Mouse (Mus musculus): ENCODE results near the gene Ptprb.

Ptprb gene

DNA sequence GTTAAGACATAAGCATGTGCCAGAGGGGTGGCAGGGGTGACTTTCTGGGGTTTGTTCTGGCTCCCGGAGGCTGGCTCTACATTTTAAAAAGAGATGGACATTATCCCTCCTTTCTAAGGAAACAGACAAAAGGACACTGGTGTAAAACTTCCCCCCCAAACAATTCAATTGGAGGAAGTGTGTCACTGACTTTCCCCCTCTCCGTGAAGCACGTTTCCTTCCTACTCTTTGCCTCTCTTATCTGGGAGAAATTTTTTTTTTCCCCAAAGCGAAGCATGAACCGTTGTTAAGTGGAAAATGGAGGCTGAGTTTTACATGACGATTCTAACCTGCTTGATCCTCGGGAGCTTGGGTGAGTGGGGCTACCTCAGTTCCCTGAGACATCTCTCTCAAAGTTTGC lies at the start of gene Ptprb:
Gene Ptprb (plus strand): TSS at position 244 of the 400 bp plus-strand sequence.
- DNase-seq (ENCODE audit: low spot score in 2 of 2), result peak in 1 of 2 experiments; percentile 36

DNA sequence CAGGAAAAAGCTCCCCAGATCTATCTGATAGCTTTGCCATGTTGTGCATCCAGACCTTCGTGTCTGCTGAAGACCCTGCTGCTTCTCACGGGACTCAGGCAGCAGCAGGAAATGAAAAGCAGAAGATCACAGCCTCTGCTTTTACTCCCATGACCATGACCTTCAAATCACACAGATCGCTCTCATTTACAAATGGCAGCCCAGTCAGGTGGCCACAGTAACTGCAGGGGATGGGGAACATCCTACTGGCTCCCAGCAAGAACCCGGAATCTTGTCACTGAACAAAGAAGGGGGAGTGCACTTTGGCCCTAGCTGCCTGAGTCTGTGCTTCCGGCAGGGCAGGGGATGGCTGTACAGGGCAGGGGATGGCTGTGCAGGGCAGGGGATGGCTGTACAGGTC lies 40.0 kb upstream of the Ptprb start:
- no peak for DNase-seq (ENCODE audit: low spot score in 2 of 2)

DNA sequence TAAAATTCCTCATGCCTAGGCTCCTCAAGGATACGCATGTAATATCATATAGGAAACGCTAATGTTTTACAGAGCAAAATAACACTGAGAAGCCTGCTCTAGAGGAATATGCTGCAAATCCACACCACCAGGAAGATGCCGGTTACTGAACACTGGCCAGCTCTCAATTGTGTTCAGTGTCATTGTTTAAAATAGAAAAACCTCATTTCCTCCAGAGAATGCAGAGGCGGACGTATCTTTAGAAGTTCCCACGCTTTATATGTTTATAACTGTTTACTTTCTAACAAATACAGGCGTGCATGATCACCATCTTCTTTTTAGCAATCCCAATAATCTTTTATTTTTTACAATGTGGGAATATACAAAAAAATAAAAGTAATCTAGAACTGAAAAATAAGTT lies 33.1 kb upstream of the Ptprb start:
- DNase-seq (ENCODE audit: low spot score in 2 of 2), result peak in 1 of 2 experiments; percentile 19

DNA sequence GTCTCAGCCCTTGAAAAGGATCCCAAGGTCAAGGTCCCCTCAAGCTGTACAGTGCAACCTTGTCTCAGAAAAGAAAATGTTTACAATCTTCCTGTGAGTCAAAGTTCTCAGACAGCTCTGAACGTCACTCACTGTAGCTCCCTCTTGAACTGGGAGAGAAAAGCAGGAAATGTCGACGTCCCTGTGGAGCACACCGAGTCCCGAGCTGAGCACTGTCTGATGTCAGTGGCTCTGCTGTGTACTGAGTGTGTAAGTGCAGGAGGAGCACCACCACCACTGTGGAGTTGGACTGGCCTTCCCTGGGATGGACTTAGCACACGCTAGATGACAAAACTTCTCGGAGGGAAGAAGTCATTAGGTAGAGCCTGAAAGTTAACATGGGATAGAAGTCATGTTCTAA lies 31.9 kb upstream of the Ptprb start:
- DNase-seq (ENCODE audit: low spot score in 2 of 2), result peak in 1 of 2 experiments; percentile 31

DNA sequence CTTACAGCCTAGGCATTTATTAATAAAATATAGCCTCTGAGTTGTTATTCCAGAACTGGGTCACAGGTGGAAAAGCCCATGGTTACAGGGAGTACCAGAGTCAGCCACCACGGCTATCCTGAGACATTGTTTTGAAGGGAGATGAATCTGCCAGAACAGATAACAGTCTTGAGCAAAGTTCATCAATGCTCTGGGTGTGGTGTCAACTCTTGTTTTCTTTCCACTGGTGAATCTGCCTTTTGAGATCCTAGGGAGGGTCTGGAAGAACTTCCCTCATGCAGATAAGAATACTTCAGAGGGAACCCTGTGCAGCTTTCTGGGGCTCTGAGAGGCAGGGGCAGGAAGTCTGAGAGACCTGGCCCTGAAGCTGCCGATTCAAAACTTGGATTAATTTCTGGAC lies 29.7 kb upstream of the Ptprb start:
- DNase-seq (ENCODE audit: low spot score in 2 of 2), result no peak

DNA sequence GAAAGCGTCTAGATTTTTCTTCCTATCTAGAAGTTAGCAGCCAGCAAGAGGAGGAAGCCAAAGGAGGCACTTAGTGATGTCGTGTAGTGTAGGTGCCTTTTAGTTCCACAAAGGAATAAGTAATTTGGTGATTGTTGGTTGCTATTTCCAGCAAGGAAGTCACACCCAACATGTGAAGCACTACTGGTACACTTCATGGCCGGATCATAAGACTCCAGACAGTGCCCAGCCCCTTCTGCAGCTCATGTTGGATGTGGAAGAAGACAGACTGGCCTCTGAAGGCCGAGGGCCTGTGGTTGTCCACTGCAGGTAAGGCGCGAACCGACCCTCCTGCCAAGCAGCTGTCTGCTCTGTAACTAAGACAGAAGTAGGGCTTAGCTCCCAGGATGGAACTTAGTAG lies 22.7 kb upstream of the Ptprb start:
- peak; percentile 42 to 56 for DNase-seq (ENCODE audit: low spot score in 2 of 2)

DNA sequence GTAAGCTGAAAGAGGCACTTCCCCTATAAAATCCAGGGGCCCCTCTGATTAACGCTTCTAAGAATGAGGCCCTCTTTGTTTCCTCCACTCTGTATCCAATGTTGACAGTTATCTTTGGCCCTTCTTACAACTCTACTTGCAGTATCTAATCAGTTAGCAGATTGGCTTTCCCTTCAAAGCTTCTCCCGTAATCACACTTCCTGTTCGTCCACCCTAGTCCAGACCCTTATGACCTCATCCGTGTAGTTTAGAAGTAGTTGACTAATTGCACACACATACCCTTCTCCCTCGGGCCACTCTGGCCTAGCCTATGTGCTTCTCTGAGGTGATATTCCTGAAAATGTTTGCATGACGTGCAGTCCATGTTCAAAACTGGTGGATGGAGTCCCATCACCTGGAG lies 21.4 kb upstream of the Ptprb start:
- DNase-seq (ENCODE audit: low spot score in 2 of 2), result peak in 1 of 2 experiments; percentile 40

DNA sequence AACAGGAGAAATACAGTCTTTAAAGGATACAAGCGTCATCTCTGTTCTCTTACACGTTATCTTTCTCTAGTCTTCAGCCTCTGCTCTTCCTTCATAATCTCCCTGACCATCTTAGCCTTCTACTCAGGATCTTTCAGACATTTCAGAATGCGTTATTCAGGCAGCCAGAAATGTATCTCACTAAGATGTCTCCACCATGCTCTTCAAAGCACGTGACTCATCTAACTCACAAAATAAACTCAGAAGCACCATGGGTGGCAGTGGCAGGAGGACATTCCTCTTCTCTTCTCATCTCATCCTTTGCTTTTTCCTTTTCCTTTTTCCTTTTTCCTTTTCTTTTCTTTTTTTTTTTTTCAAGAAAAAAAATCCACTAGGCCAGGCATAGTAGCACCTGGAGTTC lies 16.0 kb upstream of the Ptprb start:
- DNase-seq (ENCODE audit: low spot score in 2 of 2), result no peak

DNA sequence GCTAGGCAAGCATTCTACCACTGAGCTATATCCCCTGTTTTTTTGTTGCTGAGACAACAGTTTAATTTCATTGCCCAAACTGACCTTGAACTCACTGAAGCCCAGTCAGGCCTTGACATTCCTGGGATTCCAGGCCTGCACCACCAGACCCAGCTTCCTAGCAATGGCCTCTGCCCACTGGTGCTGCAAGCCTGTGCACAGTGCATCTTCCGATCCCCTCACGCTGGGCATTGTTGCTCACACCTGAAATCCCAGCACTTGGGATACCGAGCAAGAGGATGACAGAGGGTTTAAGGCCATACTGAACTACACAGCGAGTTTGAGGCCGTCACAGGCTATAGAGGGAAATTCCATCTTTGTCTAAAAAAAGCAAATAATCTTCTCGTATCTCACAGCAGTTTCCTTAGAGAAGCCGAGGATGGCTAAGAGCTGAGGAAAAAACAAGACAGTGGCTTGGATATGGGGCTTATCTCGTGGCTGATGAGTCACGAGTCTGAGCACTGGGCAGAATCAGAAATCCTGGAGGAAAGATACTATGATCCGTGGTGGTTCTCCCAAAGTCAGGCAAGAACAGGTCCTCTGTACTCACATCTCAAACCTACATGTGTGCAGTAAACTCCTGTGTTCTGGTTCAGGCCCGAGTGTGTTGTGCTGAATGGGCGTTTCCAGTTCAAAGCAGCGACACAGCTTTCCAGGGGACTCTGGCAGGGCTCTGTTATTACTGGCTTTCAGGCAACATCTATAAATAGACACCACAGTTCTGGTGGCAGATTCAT lies 14.5 kb upstream of the Ptprb start:
- peak; percentile 67 to 77 for DNase-seq (ENCODE audit: low spot score in 2 of 2)

DNA sequence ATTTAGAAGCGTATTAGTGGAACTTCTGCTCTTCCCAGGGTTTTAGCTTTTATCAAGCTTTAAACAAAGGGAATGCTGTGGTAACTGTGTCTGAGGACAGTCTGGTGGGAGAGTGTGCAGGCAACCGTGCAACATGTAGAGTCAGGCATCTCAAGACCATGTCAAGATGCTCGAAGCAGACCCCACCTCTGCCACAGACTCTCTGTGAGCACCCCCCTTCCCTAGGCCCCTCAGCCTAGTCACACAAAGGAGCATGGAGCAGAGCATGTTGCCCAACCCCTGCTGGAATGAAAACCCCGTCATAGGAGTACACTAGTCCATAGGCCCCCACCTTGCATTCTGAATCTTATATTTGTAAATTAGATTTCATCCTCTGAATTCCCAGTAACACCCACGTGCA lies 13.8 kb upstream of the Ptprb start:
- no peak for DNase-seq (ENCODE audit: low spot score in 2 of 2)

DNA sequence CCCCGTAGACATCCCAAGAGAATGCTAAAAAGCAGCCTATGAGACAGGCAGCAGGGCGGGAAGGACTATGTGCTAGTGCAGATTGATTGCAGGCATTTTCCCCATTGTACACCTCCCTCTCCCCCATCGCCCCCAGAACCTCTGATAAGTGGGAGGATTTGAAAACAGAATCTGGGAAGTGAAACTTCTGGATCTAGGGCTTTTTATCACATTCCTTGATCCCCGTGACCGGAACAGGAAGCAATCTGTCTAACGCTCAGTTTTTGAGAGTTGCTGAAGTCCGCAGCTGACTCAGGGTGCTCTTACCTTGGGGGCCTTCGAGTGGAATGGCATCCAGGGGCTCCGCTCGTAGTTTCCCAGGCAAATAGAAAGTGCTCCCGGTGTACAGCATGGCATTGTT lies 10.8 kb upstream of the Ptprb start:
- DNase-seq (ENCODE audit: low spot score in 2 of 2), result no peak

DNA sequence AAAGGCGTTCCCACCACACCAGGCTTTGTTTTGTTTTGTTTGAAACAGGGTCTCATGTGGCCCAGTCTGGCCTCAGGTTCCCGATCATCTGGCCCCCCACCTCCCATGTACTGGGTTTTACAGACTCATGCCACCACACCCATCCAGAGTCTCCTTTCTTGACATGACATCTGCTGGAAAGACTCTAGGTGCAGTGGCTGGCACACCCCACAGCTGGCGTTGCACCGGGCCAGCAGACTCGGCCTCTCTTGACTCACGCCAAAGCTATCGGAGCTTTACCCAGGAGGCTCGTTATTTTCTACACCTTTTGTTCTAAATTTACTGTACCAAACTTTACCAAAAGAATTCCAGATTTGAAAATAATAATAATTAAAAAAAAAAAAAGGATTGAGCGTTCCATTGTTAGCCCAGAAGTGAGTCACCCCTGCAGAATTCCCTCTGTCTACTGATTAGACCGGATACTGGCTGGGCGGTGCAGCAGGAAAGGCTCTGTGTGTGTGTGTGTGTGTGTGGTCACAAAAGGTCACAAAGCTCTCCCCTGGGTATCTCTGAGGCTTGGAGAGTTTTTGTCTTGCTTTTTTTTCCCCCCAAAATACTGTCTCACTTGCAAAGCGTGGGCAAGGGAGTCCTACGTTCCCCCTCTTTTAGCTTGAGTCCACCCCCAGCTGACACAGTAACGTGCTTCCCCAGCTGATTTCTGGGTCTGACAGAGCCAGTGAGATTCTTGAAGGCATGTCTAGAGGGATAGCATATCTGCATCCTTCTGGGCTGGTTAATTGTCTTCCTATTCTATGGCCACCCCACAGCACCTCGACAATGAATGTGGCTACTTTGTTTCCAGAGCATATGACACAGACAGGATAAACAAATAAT lies 8.5 kb upstream of the Ptprb start:
- DNase-seq (ENCODE audit: low spot score in 2 of 2), result peak; percentile 83 to 84

DNA sequence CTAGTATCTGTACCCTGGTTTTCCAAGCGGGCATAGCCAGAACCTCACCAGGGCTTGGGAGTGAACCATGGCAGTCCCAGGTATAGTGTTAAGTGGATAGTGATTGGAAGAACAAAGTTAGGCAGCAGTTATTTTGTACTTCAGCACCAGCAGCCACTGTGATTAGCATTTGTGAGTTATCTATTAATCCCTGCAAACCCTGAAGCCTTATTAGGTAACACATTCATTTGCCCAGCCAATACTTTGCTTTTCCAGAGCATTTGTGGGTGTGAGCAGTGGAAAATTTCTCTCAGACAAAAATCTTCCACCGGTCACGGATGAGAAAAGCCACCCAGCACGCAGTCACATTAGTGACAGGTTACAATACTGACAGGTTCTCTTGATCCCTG lies 7.9 kb upstream of the Ptprb start:
- DNase-seq (ENCODE audit: low spot score in 2 of 2), result no peak

DNA sequence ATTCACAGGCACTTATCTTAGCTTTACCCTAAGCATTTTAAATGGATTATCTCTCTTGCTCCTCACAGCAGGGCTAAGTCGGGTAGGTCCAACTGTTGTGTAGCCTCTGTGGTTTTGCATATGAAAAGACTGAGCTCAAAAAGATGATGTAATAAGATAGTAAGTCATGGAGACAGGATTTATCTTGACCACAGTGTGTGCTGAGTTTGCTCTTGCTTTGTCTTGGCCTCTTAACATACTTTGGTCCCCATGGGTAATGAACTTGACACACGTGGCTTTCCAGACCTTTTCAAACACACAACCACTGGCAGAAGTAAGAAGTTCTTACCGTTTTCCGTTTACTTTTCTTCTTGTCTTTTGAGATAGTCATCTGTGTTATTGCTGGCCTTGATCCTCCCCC lies 7.0 kb upstream of the Ptprb start:
- DNase-seq (ENCODE audit: low spot score in 2 of 2), result no peak

DNA sequence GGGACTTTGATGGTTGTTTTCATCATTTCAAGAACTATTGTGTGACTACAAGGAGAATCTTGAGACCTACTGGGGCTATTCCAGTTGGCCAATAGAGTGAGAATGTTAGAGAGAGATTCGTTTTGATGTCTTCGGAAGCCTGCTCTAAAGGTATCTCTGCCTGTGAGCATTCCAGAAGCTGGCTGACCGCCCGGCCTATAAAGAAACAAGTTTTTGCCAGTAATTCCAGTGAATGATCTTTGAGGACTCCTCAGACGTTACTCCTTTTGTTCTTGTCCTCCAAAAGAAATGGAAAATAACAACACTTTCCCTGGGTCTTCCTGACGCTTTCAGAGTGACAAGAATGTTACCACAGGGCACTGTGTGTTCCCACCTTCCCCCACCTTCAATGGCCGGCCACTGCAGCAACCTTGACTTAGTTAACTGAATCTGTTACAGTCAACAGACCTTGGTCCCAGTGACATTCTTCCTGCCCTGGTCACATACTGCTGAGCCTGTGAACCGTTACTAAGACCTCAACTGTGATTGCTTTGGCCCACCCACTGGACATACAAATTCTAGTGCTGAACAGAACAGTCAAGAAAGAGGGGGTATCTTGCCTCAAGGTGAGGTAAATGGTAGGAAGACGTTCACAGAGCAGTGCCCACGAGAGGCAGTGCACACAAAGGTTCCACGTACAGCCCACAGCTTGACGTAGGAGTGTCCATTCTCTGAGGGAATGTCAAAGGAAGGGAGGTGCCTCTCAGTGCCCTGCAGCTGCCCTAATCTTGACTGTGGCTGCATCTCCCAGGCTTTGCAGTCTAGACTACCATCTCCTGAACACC lies 4.5 kb upstream of the Ptprb start:
- peak in 1 of 2 experiments; percentile 21 for DNase-seq (ENCODE audit: low spot score in 2 of 2)

DNA sequence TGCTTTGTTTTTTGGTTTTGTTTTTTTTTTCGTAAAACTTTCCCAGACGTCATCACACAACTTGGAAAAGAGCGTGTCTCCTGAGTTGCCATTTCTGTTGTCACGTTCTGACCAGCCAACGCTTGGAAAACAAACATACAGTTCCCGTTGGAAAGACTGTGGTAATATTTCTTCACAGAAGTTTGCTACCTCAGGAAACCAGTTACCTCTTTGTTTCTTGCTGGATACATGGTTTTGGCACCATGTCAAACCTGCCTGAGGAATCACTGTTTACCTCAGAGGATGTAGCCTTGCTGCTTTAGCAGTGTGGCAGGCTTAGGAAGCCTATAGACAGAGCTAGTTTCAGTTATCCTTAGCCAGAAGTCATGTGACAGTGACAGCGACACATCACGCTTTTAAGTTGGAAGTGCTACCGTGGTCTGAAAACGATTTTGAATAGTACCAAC lies 3.8 kb upstream of the Ptprb start:
- DNase-seq (ENCODE audit: low spot score in 2 of 2), result no peak

DNA sequence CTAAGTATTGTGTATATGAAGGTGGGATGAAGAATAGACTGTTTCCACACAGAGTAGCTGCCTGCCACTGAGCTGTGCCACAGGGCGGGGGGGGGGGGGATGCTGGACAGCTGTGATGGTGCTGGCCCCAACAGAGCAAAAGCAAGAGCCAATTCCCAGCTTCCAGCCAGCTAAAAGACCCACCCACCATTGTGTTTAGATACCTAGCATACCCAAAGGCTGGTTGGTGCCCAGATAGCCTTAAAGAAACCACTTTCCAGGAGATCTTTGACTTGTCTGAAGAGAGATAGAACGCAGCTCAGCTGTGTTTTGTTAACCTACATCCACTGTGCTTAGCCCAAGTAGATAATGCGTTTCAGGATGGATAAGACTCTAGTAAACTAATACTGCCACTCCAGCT lies 3.2 kb upstream of the Ptprb start:
- no peak for DNase-seq (ENCODE audit: low spot score in 2 of 2)

DNA sequence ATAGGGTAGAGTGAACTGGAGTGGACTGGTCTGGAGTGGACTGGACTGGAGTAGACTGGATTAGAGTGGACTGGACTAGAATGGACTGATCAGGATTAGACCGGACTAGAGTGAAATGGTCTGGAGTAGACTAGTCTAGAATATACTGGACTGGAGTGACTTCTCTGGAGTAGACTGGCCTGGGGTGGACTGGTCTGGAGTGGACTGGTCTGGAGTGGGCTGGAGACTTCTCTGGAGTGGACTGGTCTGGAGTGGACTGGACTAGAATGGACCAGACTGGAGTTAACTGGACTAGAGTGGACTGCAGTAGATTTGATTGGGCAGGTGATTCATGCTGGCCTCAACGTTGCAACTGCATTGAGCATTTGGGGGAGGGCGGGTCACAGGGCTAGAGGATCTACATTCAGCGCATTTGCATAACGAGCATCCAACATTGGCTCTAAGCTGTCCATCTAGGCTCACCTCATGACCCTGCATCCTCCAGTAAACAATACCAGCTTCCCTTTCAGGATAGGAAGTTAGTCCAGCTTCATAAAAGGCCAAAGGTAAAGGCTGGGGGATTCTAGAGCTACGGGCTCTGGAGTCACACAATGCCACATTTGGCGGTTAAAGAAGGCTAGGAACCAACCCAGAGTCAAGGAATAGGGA lies 11.5 kb downstream of the Ptprb start:
- DNase-seq (ENCODE audit: low spot score in 2 of 2), result no peak

DNA sequence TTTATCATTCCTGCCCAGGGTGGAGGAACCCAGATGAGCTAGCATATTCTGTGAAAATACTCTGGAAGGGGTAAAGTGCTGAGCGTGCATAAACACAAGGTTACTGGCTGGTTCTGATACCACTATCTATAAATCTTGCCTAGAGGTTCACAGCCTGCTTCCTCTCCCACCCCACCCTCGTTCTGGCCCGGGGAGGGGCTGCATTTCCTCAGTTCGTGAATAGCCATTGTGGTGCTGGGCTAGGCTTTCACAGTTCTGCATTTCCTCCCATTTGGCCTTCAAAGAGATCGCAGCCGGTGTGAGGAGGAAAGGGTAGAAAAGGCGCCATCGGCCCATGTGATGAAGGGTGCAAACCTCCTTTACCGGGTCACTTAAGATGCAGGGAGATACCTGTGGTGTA lies 12.8 kb downstream of the Ptprb start:
- DNase-seq (ENCODE audit: low spot score in 2 of 2), result peak; percentile 56 to 77

DNA sequence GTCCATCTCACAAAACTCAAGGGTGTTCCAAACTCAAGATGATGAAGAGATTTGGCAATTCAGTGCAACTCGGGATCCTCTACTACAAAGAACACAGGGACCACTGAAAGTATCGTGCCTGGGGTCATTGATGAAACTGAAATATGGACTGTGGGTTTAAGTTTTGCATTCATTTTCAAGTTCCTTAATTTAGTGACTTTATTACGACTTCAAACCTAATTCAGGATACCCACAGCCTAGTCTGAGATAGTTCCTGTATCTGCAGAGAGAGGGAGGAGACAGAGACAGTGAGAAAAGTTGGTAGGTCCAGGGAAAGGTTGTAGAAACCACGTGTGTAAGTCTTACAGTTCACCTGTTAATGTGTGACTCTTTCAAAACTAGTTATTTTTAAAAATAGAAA lies 15.2 kb downstream of the Ptprb start:
- no peak for DNase-seq (ENCODE audit: low spot score in 2 of 2)

DNA sequence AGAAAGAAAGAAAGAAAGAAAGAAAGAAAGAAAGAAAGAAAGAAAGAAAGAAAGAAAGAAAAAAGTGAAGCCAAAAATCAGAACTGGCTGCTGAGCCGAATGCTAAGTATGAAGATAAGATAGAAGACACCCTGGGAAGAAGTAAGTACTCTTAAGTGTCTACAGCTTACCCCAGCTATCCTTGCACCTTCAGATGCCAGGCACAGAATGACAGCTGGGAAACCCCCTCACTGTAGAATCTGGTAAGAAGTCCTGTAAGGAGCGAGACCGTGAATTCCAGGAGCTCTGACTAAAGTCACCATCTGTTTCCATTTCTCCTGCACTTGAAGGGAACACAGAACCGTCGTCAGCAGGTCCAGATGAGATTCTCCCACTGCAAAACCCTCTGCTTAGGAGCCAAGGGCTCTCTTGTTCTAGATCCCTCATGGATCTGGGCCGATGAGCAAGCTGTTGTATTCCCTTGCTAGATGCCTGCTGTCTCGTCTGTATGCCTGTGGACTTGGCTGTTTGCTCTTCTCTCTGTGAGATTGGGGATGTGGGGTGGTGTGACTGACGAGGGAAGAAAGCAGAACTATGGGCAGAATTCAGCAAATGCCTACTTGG lies 15.9 kb downstream of the Ptprb start:
- DNase-seq (ENCODE audit: low spot score in 2 of 2), result no peak

Measured in heart, adult 9 months (tissue).